Mouse (Mus musculus): Measurements from ENCODE around the gene Inpp5a. TPM values are rescaled to one million over a fixed set of nuclear protein-coding genes. Genes with fewer than 3 reads are reported as not detected.

Gene Inpp5a
- total RNA-seq, 2 experiments from 2014 or later = 292 to 306 TPM

DNA sequence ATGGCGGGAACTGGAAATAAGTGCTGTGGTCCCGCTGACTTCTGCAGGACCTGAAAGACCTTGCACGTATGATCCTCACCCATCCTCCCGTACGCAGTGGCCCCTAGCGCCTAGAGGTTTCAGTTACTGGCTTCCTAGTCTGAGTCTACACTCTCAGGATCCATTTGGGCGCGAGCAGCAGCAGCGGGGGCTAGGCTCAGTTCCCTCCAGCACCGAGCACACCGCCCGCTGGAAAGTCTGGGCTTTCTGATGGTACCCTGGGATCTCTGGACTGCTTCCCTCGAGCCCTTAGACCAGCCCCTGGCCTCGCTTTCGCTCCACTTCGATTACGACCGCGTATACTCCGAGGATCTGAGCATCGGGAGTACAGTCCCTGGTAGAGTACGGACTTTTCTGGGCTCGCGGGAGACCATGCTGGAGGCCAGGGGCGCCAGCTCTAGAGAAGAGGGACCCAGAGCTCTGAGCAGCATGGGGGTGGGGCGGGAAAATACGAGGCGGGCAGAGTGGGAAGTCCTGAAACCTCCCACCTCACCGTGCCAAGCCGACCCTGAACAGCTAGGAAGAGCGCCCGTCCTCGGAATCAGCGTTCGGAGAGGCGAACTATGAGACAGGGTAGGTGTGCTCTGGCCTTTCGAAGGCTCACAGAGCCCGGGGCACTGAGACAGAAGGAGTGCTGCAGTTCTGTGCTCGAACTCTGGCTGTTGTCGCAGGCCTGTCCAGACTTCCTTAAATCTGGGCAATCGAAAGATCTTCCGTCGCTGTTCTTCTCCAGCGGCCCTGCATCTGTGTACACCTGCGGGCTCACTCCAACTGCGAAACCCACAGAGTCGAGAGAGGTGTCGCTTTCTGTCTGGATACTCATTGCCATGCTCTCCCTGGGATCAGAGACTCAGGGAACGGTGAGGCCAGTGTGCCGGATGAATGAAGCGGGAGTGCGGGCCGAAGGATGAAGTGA lies 195.6 kb downstream of the Inpp5a start:
- intact Hi-C loops (cut with DNase I) = loop anchor here (5.0 kb wide), 2 partner anchors 102 to 282 kb away; no protein-coding TSS in a partner anchor
- no peak for DNase-seq (ENCODE audit: low spot score)

DNA sequence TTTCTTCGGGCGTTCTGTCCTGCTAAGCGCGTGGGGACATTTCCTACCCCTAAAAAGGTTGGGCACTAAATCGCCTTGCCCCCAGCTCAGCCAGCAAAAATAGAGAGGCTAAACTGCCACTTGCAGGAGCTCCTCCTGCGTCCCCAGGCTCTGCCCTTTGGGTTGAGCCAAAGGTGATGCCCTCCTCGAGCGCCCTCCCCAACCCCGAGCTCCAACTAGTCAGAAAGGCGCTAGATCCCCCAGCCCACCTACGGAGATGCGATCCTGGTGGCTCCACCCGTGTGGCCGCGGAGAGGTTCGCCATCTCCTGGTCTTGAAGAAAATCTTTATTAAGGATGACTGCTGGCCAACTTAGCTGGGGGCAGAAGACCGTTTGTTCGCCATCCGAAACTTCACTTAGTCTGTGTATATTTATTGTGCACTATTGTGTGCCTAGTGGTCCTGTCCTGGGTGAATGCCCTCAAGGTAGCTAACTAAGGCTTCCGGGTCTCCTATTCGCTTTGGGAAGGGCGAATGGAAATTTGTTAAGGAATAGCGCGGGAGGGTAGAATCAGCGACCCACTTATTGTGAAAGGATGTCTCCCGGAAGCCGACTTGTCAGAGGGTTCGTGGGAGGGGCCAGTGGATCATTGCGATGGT lies 196.4 kb downstream of the Inpp5a start:
- intact Hi-C loops (cut with DNase I) = no loop called here
- no peak for DNase-seq (ENCODE audit: low spot score)

DNA sequence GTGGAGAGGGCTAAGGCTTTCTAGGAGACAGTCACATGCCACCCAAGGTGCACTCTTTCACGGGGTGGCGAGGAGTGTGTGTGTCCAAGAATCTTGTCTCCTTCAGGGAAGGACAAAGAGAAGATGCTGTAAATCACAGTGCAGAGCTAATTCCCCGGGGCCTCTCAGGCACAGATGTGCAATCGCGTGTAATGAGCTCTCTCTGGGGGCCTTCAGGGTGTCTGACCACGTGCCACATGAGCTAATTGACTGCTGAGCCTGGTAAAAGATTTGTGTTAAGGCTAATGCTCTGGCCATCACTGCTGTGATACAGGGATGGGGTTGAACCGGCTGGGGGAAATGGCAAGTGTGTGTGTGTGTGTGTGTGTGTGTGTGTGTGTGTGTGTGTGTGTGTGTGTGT lies 199.0 kb downstream of the Inpp5a start:
- intact Hi-C loops (cut with DNase I) = no loop called here
- DNase-seq (ENCODE audit: low spot score) = no peak

DNA sequence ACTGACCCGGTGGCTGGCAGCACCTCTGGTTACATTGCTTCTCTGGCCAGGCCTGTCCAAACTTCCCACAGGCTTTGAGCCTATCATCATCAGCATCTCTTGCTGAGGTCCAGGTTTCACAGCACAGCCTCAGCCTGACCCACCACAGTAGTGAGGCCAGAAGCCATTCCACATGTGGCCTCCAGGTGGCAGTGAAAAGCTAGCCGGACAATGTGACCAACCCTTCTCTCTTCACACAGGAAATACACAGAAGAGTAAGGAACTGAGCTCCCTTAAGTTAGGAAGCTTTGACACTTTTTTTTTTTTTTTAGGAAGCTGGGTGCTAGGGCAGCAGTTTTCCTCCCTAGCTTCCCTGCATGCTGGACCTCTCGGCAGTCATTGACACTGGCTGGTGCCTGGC lies 201.4 kb downstream of the Inpp5a start:
- intact Hi-C loops (cut with DNase I) = no loop called here
- DNase-seq (ENCODE audit: low spot score) = no peak

DNA sequence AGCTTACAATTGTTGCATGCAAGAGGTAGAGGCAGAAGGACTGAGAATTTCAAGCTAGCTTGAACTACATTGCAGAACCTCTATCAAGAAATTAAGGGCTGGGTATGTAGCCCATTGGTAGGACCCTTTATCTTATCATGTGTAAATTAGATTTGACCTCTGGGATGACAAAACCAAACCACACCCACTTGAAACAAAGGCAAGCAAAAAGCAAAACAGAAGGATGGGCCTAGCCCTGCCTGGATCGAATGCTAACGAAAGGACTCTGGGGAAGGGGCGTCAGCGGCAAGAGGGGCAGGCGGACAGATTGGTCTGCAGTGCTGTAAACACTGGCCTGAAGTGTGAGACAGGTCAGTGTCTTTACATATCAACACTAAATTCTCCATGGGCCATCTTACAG lies 202.4 kb downstream of the Inpp5a start:
- no peak for DNase-seq (ENCODE audit: low spot score)
- intact Hi-C loops (cut with DNase I) = no loop called here

DNA sequence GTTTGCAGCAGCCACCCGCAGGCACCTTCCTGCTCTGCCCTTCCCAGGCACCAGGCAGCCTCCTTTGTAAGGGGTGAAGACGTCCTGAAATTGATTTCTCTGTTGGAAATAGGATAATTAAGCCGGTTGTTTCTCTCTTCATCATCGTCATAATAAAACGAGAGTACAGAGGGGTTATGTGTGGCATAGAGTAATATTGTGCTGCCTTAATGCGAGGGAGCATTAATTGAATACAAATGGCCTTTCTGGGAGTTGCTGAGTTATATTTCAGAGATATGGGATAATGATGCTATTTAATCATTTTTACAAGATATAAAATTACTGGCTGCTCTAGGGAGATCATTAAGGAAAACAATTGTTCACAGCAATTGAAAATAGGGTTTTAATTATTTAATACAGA lies 206.4 kb downstream of the Inpp5a start:
- intact Hi-C loops (cut with DNase I) = no loop called here
- no peak for DNase-seq (ENCODE audit: low spot score)

DNA sequence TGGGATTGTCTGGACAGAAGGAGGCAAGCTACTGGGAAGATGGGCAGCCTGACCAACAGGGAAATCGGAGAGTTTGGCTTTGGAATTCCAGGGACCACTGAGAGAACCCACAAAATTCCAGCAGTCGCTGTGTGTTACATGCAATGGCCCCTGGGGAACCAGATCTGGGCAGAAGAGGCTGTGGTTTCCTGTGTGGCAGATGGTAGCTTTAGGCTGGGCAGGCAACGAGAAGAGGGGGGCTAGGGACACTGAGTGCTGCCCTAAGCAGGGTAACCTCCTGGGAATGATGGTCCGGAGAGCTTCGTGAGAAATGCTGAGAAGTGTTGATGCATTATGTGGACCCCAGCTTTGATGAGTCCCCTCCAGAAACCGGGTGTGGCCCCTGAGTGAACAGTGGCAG lies 207.0 kb downstream of the Inpp5a start:
- DNase-seq (ENCODE audit: low spot score) = no peak
- intact Hi-C loops (cut with DNase I) = no loop called here

DNA sequence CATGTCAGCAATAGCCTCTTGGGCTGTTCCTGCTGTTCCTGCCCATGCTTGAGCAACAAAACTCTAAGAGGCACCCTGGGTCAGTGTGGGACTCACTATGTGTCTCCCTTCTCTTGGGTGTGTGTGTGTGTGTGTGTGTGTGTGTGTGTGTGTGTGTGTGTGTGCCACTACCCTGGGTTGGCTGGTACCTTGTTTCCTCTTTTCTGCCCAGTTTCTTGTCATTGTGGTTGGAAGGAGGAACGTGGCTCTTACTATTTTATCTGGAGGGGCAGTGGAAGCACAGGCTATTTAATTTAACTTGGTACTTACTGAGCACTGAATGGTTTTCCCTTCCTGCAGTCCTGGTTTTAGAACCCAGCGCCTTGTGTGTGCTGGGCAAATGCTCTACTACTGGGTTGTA lies 221.4 kb downstream of the Inpp5a start:
- intact Hi-C loops (cut with DNase I) = no loop called here

DNA sequence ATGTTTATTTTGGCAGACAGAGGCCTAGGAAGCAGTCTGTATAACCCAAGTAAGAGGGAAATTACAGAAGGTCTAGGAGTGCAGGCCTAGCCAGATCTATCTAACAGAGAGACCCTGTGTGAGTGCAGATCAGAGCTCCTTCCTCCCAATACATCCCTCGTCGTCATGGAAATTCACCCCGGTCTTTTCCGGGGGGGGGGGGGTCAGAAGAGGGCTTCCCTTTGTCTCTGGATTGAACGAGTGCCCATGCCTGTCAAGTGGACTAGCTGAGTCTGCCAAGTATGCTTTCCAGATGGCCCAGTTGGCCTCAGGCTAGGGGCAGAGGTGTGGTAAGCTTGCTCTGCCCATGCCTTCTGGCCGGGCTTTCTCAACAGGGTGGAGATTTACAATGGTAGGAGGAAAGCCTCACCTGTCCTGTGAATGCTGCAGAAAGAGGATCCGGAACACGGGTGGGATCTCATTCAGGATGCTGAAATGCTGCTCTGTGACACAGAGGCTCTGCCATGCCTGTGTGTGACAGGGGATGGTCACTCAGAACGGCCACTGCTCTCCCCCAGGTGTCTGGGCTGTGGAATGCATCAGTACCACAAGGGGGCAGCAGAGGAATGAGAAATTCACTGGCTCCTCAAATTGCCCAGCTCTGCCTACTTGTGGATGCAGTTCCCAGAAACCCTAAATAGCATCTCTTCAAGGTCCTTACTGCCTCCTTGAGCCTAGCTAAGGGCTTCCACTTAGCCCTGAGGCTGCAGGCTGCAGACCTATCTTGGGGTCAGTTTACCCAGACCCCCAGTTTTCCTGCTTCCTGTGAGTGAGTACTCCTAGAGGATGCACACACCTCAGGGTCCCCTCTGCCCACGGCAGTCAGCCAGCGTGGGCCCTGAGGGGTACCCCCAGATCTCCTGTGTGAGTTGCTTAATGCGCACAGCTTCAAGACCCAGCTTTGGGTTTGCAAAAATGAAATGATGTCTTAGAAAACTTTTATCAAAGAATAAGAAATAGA lies 227.2 kb downstream of the Inpp5a start:
- intact Hi-C loops (cut with DNase I) = loop anchor here (1.0 kb wide), 1 partner anchor 44 kb away; no protein-coding TSS in a partner anchor
- no peak for DNase-seq (ENCODE audit: low spot score)

More for the DNA sequence above, 221.4 kb downstream of the Inpp5a start:
- no peak for DNase-seq (ENCODE audit: low spot score)

DNA sequence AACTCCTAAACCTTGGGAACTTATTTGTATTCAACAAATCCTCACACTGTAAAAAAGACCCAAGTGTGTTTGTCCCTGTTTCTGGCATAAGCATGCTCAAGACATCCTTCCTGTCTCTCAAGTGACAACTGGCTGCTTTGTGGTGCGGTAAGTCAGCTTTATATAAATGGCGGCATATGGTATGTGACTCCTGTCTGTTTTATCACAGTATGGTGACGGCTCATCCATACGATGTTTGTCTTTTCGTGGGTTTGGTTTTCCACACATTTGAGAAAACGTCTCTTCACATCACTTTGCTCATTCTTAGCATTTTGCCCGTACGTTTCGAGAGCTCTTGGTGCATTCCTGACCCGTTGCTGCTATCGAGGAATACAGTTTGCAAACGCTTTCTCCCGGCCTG lies 233.7 kb downstream of the Inpp5a start:
- intact Hi-C loops (cut with DNase I) = no loop called here
- DNase-seq (ENCODE audit: low spot score) = no peak

DNA sequence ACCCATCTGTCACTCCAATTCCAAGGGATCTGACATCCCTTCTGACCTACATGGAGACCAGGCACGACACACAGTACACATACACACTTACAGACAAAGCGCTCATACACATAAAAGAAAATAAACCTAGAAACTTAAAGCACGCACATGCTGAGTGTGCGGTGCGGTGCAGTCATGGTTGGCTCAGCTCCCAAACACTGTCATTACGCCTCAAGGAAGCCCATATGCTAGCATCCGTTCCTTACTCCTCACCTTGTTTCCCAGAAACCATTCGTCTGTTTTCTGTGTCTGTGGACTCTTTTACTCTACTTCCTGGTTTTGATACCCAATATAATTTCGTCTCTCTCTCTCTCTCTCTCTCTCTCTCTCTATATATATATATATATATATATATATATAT lies 236.2 kb downstream of the Inpp5a start:
- intact Hi-C loops (cut with DNase I) = no loop called here
- DNase-seq (ENCODE audit: low spot score) = no peak

Other genes with a start within 250 kb of the Inpp5a start
- gene Lrrc27, start 176.1 kb upstream of the Inpp5a start, total RNA-seq (2021) = 10 to 100 TPM; 19.1 to 20.0 TPM
- under 1 TPM; 0.73 to 0.99 TPM for gene Stk32c, start 175.8 kb upstream of the Inpp5a start, total RNA-seq (2021)
- gene Pwwp2b, start 140.6 kb upstream of the Inpp5a start, total RNA-seq (2021) = 1 to 10 TPM; 8.7 to 9.7 TPM
- under 1 TPM in 1 of 2 experiments, not detected in 1; 0.21 TPM for gene Nkx6-2, start 193.7 kb downstream of the Inpp5a start, total RNA-seq (2021)